Mouse (Mus musculus) adrenal gland, adult 8-10 months (tissue): ENCODE results near the gene Pdzrn3. TPM values are rescaled to one million over a fixed set of nuclear protein-coding genes. Genes with fewer than 3 reads are reported as not detected.

Experiments
- DNase-seq: peaks from one replicate; pipeline ENCODE4 v3.0.0; 2022
- total RNA-seq, 4 experiments: library from RNA; stranded (reverse); gene quantifications; 2 replicates each; pipeline ENCODE4 v1.2.4; 2022

Pdzrn3 gene
- total RNA-seq, 4 experiments from 2014 or later = 25.2 to 31.1 (median 28.7) TPM

DNA sequence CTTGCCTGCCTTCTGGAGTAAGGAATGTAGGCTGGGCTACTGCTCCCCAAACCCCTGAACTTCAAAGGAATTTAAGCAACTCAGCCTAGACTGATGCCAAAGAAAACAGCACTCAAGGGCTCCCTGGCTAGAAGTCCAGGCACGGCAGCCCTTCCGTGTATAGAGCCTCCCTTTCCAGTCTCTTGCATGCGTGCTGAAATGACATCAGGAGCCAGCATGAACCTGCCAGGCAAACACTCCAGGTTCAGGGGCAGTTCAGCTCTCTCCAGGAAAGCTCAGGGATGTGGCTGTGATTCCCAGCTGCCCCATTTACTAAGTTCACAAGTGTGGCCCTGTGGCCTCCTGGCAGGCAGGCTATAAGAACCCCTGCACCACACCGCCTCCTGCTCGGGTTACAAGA, 126.5 kb downstream of the Pdzrn3 start:
- DNase-seq = peak; percentile 60

DNA sequence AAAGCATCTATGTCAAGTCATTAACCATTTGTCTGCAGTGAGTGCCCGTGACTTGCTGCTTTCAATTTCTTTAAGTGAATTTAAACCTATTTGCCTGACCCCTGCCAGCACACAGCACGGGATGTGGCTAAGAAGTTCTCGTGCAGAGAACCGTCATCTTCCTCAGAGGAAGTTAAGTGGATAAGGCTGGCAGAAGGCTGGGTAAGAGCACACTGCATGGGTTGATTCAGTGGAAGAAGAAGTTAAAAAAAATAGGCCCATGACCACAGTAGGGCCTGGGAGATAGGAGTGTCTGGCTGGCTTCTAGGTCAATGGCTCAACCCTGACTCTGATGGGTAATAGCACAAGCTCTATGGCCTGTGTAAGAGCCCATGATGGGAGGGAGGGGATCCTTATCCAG, 131.6 kb downstream of the Pdzrn3 start:
- no peak for DNase-seq

DNA sequence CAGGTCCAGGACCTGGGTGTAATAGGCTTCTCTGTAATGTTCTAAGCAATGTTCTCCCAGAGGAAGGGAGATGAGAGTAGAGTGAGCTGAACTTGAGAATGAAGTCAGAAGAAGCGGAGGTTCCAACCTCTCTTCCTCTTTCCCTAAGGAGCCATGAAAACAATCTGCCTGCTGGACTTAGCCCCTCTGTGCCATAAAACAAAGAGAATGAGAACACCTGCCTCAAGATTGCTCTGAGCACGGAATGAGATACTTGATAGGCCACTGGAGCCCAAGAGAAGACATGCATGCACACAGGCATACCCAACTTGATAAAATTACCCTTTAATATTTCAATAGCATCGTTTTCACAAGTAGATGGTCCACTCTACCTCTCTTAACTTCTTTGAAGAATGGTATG, 133.3 kb downstream of the Pdzrn3 start:
- no peak for DNase-seq

DNA sequence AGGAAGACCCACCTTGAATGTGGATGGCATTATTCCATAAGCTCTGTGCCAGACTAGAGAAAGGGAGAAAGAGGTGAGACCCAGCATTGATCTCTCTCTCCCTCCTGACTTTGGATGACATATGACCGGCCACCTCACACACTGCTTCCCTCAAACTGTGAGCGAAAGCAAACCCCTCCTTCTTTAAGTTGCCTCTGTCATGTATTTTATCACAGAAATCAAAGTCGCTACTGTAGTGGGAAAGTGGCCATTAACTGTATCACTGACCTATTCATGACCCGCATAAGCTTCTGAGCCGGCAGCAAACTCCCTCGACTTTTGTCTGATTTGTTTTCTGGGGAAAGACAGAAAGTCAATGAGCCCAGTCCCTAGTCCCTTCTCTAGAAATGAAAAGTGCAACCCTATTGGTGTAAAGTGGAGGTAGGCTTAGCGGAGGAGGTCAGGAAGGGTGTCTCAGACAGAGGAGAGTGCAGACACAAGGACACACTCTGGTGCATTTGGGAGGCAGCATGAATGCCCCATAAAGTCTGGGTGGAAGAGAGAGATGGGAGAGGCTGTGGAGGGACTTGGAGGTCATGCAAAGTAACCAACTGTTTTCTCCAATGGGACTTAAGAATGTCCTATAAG, 134.4 kb downstream of the Pdzrn3 start:
- DNase-seq = no peak

DNA sequence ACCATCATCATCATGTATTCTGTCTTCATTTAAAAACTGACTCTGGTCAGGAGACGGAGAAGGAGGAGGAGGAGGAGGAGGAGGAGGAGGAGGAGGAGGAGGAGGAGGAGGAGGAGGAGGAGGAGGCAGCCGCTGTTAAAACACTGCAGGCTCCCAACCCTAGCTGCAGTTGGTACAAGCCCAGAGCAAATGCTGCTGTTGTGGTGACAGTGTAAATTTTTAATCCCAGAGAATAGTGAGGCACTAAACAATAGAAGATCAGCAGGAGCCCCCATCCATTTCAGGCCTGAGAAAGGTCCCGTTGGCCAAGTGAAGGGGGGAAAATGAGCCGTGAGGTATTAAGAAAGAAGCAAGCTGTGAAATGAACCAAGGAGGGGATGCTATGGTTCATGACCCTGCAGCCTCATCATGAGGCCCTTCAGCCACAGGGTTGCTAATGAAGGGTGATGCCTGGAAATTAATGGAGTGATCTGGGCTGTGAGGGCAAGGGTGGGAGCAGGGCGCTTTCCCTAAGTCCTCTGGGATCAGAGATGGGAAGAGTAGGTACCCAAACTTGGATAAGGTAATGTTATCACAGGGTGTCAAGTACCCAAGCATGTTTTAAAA, 141.0 kb downstream of the Pdzrn3 start:
- DNase-seq = no peak

DNA sequence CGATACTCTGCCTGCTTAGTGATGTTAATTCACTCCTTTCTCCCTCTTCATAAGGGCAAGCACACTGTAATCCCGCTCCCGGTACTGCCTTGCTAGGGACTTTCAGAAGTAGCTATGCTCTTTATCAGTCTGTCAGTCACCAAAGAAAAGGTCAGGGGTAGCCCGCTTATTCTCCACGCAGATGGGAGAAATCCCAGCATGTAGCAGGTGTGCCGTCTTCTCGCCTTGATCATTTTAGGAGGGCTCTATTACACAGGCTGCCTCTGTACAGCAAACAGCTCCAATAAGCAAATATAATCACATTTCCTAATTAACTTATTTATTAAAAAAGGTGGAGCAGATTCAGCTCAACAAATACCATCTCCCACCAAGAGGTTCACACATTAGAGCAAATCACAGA, 141.5 kb downstream of the Pdzrn3 start:
- DNase-seq = no peak

DNA sequence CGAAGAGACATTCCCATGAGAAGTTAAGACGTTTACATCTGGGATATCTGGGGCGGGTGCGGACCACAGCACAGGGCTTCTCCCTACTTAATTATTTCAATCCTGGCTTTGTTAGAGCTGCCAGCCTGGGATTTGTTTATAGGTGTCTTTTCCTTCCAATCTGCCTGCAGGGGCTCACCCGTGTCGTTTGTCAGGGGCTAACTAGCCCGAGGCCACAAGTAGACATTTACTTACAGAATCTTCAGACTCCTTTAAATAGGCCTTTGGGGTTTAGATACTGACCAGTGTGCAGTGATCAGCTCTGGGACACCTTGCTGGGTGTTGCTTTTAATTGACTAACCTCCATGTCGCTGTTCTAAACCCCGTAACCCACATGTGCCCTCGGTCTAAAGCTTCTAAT, 143.3 kb downstream of the Pdzrn3 start:
- no peak for DNase-seq

DNA sequence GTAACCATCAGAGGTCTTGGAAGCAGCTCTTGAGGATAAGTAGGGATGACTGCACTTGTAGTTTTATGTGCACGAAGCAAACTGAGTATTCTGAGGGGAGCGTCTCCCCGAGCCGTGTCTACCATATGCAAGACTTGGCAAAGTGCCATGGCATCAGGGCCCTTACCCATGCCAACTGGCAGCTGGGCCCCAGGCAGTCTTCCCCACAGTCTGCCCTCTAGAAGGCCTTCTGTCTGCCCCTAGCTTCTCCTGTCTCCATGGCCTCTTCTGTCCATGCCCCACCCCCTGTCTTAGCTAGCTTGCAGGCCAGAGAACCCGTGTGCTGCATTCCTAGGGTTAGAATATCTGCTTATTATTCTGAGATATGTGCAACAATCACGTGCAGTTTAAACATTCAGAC, 144.0 kb downstream of the Pdzrn3 start:
- DNase-seq = no peak

DNA sequence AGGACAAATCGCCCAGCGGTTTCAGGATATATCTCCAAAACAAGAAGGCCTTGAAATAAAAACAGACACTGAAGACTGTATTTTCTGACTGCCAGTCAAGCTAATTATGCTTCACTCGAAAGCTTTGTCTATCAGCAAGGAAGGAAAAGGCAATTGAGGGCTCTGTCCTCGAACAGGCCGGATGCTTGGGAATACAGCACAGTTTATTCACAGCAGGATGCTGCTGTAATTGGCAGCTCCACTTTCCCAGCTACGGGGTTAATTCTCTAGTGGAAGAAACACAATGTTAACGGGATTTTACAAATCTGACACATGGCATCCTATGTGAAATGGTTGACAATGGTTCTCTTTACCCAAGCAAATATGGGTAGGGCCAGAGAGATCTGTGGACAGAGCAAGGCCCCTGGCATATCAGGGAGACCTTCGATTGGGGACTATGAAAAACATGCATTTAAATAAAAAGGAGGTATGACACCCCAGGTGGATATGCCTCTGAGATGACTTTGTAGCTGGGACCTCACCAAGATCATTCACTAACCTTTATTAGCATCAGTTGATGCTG, 150.3 kb downstream of the Pdzrn3 start:
- no peak for DNase-seq

DNA sequence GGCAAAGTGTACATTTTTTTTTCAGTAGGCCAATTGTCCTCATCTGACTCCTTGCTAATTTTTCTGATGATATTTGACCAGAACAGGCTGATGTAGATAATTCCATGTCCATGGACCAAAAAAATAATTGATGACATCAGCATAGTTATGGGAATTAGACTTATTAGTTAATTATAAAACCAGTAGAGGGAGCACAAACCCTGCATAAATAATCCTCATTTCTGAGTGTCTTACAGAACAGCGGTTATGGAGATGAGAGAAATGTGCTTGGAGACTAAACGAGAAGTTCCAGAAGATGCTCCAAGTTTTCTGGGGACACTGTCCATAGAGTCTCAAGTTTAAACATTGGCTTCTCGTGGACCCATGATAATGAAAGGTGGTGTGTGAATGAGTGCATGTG, 157.4 kb downstream of the Pdzrn3 start:
- no peak for DNase-seq

DNA sequence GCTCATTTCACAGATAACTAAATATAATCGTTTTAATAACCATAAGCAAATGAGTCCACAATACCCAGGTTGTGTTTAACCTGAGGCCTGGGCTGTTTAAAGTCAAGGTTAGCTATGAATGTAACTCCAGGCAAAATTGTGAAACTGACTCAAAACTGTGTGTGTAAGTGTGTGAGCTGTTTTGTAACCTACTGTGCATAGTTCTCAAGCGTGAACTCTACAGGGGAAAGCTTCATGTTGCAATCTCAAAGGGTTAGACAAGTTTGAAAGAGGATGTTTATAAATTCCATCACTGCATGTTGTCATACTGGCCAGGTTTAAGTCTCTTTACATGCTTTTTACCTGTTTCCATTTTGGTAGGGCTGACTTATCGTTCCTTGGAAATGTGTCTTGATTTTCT, 158.7 kb downstream of the Pdzrn3 start:
- DNase-seq = no peak

DNA sequence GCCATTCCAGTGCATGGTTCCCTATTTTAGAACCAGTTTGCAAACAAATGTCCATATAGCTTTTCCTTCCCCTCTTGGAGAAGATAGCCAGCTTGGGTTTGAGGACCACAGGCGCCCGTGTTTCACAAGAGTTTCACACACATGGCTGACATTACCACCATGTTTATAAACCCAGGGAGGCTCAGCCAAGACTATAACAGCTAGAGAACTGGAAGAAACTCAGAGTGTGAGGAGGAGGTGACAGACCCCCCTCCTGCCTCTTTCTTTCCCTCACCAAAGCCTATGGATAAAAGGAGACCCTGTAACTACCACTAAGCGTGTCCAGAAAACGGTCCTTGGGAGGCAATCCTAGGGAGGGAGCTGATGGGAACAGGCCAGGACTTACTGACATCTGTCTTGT, 159.5 kb downstream of the Pdzrn3 start:
- no peak for DNase-seq

DNA sequence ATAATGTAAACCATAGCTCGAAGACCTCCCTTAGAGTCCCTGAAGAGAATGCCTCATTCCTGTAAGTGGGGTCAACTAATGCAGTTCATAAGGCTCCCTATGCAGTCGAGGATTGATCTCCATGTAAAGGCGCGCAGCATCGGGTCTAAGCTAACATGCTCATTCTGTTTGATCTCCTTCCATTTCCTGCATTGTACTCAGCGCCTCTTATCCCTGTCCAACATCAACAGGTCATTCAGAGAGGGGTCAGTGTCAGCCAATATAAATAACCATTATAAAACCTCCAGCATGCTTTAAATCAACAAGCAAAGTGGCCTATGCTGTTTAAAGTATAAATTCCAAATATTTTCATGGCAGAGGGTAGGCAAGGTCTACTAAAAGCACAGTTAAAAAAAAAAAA, 159.9 kb downstream of the Pdzrn3 start:
- no peak for DNase-seq

DNA sequence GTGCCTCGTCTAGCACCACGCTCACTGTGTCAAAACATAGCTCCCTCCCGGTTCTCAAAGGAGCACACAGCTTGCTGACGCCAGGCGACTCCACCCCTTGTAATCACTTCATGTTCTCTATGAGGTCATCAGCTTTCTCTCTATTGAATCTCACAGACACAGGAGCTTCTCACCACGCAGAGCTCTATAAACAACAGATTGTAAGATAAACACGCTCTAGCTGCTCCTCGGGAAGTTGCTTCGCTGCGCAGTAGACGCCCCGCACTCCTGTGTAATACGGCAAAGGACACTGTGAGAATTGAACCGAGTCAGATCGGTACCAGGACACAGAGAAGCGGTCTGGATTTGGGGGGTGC, 162.3 kb downstream of the Pdzrn3 start:
- no peak for DNase-seq

DNA sequence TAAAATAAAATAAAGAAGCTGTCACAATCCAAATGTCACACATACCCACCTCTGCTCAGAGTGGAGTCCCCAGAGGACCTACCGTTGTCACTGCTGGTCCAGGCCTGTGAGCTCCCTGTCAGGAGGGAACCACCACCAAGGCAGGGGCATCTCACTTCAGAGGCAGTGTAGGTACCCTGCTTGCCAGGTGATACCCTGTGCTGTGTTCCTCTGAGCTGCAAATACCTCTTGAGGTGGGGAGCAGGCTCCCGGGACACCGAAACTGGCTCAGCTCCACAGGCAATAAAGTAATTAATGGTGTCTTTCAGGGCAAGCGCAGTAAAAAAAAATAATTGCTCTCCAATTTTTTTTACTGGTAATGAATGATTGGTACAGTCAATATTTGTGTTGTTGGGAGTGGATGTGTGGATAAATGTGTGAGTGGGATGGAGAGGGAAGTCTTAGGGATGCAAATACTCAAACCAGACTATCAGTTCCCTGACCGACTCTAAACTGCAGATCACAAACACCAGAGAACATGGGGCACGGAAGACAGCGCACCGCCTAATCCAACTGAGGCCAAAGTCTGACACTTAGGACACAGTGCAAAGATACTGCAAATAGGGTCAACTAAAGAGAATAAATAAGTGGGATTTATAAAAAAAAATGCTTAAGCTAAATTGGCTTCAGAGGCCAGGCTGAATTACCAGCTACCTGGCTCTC, 162.8 kb downstream of the Pdzrn3 start:
- DNase-seq = no peak

DNA sequence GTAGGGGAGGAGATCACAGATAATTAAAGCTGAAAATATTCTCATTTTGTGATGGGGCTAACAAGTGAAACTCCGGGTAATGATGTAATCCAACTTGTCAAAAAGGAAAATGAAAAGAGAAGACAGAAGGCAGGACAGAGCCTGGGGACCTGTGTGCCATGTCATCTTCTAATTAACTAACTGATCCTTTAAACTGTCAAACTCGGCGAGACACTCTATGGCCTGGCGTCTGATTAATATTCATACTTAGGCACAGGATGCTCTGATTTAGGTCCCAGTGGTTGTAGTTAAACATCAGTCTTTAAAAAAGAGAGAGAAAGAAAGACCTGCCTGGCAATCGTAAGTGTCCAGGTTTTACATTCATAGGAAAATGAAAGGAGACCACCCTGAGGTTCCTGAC, 164.6 kb downstream of the Pdzrn3 start:
- no peak for DNase-seq

DNA sequence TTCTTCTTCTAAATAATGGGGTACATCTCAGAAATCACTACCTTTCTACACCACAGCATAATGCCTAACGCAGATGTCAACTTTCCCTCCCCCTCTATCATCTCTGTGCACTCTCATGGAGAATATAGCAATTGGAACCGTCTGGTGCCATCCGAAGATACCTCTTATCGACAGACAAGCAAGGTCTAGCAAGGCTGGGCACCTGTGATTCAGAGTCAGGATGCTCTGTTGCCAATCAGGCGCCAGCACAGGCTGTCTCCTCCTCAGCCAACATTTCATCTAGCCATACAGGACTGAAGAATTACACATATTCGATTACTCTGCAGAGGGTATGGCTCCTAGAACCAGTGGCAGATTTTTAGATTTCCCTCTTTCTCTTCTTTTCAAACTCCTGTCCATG, 165.6 kb downstream of the Pdzrn3 start:
- DNase-seq = no peak

DNA sequence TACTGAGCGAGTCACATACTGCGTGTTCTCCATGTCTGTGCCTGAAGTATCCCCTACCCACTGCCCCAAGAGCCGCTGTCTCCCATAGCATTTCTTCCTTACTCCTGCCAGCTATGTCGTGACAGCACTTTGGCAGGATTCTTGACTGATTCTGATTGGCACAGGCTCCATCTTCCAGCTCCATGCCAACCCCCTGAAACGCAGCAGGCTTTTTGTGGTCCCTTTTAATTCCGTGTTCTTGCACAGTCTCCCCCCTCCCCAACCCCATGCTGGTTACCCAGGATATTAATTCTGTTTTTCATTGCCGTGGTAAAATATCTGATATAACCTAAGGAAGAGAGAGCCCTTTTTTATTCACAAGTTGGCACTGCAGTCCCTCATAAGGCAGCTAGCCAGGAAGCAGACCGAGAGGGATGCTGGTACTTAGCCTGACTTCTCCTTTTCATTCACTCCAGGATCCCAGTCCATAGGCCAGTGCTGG, 166.3 kb downstream of the Pdzrn3 start:
- DNase-seq = no peak

DNA sequence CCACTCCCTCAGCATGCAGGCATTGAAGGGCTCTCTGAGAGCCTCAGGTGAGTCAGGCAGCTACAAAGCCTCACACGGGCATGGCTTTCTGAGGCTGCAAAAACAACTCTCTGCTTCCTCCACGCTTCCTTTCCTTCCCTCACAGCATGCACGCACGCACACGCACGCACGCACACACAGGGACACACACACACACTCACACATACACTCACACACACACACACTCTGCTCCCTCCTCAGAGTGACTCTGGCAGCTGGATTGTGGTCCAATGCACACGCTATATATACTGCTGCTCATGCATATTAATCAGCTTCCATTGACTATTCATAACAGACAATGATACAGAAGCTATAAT, 178.8 kb downstream of the Pdzrn3 start:
- no peak for DNase-seq

DNA sequence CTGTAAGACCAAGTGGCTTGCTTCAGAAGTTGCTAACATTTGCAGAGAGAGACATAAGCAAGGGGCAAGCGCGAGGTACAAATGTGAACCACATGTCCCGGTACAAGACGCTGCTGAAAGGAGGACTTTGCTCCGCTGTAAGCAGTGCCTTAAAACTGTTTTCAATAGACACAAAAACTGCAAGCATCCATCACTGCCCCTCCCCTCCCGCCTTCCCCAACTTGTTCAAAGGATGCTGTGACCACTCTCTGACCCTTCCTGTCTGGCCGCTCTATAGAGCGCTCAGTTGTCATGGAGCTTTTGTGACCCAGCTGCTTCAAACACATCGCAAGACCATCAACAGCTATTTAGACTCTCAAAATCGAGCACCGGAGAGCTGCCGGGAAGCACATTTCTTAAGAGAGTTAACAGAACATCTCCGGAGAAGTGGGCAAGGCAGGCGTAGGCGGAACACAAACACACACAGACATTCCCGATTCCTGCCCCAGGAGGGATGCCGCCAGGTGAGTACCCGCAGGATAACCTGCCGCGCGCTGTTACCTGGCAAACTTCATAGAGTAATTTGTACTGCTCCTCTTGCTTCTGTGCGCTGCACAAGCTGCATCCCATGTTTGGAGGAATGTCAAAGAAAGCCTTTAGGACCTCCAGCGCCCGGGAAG, 179.3 kb downstream of the Pdzrn3 start:
- DNase-seq = no peak

DNA sequence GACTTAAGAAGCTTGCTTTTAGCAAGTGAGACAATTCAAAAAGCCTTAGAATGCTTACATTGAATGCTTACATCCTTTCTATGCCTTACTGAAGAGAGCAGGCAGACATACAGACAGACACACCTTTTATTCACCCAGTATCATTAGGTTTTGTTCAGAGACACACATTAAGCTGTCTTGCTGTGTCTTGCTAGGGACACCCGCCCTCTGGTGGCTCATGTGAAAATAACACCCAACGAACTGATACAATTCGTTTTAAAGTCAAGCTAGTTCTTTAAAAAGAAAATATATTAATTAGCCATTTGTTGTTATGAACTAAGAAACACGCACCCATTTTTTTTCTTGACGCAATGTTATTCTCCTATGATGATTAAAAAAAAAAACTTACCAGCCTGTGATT, 180.1 kb downstream of the Pdzrn3 start:
- peak; percentile 33 for DNase-seq

DNA sequence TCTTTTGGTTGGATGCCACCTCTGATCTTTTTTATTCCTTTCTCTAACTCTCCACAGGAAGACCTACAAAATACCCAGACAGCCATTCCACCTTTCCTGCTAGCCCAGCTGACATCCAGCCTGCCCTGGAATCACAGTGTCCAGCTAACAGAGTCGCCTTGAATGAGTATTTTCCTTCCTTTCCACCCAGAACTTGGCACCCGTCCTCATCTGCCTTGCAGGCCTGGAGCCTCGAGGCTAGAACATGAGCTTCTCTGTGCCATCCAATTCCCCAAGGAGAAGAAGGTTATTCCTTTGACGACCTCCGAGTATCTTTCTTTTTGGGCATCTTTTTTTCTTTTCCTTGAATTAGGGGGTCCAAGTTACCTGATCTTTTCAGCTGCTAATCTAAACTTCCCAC, 181.8 kb downstream of the Pdzrn3 start:
- DNase-seq = no peak

DNA sequence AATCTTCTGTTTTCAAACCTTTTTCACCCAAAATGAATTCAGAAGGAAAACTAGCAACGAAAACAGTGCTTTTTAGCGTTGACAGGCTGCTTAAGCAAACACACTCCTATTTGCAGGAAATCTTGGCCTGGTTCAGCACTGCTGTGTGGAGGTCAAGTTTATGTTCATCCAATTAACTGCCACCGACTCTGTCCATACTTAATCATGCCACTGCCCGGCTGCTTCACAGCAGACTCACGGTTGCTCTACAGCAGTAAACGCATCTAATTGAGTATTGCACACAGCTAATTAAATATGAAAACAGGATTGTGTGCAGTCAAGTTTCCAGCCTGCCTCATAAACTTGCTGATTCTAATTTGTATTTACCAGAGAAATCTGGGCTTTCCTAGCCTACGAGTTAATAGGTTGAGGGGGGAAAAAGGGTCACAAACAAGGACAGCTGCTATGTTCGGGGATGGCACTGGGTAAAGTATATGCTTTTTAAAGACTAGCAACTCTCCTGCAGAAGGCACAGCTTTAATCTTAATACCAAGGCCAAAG, 183.2 kb downstream of the Pdzrn3 start:
- DNase-seq = no peak
